Mouse (Mus musculus): ENCODE measurements around the gene Dgcr8.

DNA sequence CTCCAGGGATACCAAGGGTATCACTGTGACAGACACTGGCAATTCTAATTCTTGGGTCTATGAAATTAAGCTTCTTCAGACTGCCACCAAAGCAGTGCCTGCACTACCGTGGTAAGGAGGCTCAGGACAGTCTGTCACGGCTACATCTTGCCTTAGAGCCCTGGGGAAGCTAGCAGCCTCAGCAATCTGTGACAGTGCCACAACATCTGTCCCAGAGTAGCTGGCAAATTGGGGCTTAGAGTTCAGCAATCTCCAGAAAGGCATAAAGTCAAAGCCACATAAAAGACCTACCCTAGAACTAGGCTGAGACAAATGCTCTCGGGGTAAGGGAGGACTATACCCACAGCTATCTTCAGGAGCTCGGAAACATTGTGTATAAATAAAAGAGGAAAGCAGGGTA lies 36.7 kb upstream of the Dgcr8 start:
- TF ChIP-seq CTCF (IDR thresholded peaks at IDR 0.05; ENCODE audit: low read depth) (no peak), EP300 (IDR thresholded peaks at IDR 0.05; ENCODE audit: low read depth) (no peak)
